Mouse (Mus musculus) right cerebral cortex, postnatal 14 days (tissue): ENCODE results near the gene Apba2.

Experiments used
- DNase-seq: peaks from one replicate; pipeline ENCODE4 v3.0.0; 2022

The Apba2 gene

DNA sequence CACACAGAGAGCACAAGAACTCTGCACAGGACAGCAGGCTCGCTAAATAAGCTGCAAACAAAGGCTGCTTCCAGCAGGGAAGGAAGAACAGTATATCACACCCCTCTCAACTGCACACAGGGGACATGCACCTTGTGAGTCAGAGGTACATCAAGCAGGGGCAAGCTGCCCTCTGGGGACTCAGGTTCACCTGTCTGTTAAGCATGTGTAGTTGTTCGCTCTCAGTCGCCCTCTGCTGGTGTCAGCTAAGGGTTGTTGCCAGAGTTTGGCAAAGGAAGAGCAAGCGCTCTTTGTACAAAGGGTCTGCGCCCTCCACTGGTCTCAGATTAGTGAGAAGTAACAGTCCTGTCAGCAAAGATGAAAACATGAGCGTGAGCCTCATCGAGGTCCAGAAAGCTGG is 228.3 kb downstream of the Apba2 start:
- DNase-seq, result peak; percentile 76

DNA sequence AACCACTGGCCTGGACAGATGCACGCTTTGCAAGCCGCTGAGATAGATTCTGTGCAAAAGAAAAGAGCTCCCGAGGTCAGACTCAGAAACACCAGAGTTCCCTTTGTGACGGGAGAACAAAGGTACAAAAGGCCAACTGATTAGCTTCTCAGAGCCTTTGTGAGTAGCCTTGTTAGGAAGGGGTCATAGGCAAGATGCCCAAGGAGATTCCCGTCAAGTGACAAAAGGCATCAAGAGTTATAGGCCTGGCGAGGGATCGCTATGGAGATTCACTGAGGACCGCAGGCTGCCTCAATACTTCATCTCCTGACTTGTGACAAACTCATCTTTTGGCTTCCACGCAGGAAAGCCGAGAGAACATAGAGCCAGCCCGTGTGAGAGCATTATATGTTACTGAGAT is 237.6 kb downstream of the Apba2 start:
- no peak for DNase-seq

- DNase-seq, result peak; percentile 94
Measured at GRCm38 (mm10) chr7:64741333-64742307, 240.1 kb downstream of the Apba2 start.

DNA sequence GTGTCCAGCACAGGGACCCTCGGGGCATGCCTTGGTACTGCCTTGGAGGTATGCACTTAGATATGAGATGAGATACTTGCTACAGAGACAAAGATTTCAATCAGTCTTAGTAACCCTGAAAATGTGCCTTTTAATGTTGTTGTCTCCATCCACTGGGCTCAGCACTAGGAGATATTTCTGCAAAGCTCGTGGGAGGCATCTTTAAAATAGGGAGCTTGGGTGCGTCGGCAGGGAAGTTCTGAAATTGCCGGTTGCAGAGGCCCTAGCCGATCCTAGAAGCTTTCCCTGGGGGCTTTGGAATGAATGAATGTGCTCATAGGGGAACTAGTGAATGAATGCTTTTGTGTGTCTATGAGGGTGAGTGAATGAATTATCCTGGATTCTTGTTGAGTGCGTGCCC is 242.1 kb downstream of the Apba2 start:
- no peak for DNase-seq

DNA sequence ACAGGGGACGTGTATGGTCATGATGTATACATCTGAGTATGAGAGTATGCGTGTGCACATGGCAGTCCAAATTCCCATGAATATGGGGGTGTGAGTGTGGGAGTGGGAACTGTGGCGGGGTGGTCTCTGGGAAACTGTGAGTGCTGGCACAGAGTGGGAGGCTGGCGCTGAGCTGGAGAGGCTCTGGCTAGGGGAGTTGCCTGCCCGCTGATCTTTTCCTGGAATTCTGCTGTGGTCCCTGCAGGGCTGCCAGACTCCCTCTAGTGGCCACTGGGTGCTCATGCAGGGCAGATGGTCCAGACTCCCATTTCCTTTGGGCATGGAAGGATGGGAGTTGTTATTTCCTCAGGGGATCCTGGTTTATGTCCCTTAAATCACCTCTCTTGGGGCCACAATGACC is 250.0 kb downstream of the Apba2 start:
- DNase-seq, result peak; percentile 74

DNA sequence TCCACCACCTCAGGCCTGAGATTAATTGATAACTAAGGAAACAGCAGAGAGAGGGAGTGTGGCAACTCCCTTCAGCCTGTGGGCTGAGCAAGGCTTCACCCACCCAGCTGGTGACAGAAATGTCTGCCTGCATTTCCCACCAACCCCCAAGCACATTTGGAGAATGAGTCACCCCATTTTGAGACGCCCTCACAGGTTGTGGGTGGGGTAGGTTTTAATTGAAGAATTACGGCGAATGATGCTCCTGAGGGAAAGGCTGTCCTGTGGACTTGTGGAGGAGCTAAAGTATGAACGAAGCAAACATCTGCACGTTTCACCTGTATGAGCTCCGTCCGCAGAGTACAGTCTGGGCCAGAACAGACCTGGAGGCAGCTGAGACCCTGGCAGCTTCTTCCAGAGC is 250.6 kb downstream of the Apba2 start:
- DNase-seq, result no peak

GRCm38 (mm10) chr7:64753678-64754077 is 252.2 kb downstream of the Apba2 start:
- no peak for DNase-seq

- DNase-seq, result no peak
Measured at GRCm38 (mm10) chr7:64754161-64754560, 252.7 kb downstream of the Apba2 start.

DNA sequence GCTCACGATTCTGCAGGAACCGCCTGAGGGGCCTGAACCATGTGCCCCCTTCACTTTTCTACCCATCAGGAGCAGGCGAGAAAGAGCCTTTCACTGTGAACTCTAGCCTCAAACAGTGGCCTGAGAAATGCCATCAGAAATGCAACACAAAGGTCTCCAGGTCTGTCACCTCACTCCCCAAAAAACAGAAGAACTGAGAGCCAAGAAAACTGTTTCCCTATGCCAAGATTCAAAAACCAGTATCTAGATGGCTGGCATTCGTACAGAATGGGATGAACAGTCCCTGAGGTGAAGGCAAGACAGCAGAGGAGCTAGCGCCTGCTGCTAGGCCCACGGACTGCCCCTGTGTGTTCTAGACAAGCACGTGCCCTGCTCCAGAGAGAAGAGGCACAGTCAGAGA is 253.6 kb downstream of the Apba2 start:
- DNase-seq, result no peak

- DNase-seq, result no peak
Measured at GRCm38 (mm10) chr7:64765595-64765994, 264.1 kb downstream of the Apba2 start.

- no peak for DNase-seq
Measured at GRCm38 (mm10) chr7:64769768-64770167, 268.3 kb downstream of the Apba2 start.

DNA sequence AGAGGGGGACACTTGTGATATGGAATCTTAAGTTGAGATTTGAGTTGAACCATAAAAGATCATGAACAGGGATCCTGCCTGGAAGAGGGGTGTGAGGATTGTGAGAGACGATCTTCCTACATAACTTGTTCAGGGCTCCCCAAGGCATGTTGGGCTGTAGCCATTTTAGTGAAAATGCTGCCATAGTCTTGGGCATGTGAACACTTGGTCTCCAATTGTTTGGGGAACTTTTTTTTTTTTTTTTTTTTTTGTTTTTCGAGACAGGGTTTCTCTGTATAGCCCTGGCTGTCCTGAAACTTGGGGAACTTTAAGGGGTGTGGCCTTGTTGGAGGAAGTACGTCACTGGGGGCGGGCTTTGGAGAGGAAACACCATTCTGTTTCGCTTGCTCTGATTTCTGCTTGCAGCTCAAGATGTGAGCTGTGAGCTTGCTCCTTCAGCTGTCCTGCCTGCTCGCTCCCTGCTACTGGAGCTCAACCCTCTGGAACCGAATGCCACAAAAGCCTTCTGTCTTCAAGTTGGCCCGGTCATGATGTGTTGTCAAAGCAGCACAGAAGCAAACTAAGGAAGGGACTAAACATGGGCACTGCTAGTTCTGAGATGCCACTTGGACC is 269.4 kb downstream of the Apba2 start:
- DNase-seq, result no peak

DNA sequence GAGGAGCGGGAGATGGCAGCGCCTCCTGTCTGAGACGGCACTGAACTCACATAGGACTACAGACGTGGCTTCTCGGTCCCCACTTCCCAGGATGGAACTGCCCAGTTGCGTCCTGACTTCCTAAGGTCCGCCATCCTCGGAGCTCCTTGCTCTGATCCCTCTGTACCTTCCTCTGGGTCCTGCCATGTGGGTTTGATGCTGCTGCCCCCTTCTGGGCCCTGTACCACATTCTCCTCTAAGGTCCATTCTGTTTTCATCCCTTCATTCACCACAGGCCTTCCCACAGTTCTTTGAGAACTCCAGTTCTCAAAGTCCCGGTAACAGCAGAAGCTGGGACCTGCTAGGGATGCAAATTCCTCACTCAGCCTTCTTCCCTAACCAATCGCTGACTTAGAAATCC is 272.0 kb downstream of the Apba2 start:
- DNase-seq, result no peak

GRCm38 (mm10) chr7:64776708-64777489 is 275.4 kb downstream of the Apba2 start:
- DNase-seq, result no peak

DNA sequence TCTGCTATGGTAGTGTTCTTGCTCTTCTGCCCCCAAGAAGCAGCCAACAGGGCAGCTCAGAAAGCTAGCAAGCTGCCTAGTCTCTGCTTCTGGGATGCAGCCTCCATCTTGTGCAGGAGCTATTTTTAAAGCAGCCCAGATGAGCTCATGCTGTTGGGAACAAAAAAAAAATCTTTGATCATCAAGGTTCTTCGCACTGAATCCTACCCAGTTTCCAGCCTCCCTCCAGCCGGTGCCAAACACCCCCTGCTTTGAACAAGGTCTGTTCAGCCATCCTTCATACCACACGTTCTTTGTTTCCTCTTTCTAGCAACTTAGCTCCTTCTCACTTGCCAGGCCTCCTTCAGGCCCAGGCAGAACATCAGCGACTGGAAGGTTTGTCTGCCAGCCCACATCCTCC is 278.0 kb downstream of the Apba2 start:
- DNase-seq, result peak; percentile 40

DNA sequence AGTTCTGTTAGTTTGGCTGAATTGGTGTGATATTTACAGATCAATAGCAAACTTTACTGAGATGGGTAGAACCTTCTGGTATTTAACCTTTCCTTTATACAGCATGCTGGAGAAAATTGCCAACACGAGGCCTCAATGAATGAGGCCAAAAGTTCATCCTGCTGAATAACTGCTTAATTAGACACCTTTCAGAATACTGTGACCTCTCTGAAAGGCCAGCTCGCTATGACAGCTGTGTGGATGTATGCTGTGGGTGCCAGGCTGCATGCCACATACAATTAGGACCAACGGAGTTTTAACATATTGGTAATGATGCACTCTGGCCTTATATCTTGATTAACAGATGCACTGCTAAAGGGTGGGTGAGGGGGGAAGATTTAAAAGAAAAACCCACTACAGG is 283.5 kb downstream of the Apba2 start:
- DNase-seq, result no peak

GRCm38 (mm10) chr7:64791145-64791544 is 289.6 kb downstream of the Apba2 start:
- no peak for DNase-seq

- no peak for DNase-seq
Measured at GRCm38 (mm10) chr7:64792031-64792430, 290.5 kb downstream of the Apba2 start.

DNA sequence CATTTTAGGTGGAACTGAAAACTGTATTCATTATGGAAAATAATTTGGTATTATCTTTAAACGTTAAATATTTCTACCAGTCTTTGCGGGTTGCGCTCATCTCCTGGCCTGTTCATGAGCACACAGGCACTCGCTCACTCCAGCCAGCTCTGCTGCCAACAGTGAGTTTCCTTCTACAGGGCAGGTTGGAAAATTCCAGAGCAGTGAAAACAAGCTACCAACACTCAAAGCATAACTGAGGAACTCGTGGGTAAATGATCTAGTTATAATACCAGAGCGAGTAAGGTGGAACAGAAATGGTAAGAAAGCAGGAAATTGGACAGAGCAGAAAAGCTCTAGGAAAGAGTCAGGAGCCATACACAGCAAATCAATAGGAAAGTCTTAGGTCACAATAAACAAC is 294.0 kb downstream of the Apba2 start:
- DNase-seq, result no peak
